Mouse (Mus musculus) layer of hippocampus, postnatal 25 days (tissue): ENCODE measurements around the gene Cd86. TPM values are rescaled to one million over a fixed set of nuclear protein-coding genes. Genes with fewer than 3 reads are reported as not detected.

Source experiments
- DNase-seq, 2 experiments: peaks; one replicate each; pipeline ENCODE4 v3.0.0; 2022; ENCODE audit warnings: mixed read lengths in 2 of 2, low spot score in 1 of 2; ENCODE audit errors: extremely low spot score in 1 of 2
- total RNA-seq, 2 experiments: library from RNA; stranded (reverse); gene quantifications; 2 replicates each; pipeline ENCODE4 v1.2.3; 2021

Cd86 gene
- total RNA-seq, 2 experiments from 2014 or later, result 1.0 to 1.1 TPM

GRCm38 (mm10) chr16:36613701-36614100 lies 52.2 kb downstream of the Cd86 start:
- DNase-seq, result no peak

DNA sequence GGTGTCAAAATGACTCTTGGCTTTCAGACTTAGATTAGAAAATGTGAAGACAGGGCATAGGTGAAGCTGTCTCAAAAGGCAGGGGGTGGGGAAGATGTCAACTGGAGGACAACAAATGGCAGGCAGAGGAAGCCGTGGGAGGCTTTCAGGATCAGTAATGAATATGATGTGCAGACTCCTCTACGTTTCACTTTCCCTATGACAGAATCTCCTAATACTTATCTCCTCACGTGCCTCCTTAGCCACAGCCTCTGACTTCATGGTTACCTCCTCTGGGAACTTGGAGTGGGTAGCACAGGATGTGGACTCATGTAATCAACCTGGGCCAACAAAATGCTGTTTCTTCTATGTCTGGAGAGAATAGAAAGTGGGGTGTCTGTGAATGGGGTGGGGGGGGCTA lies 63.2 kb downstream of the Cd86 start:
- DNase-seq, result no peak

DNA sequence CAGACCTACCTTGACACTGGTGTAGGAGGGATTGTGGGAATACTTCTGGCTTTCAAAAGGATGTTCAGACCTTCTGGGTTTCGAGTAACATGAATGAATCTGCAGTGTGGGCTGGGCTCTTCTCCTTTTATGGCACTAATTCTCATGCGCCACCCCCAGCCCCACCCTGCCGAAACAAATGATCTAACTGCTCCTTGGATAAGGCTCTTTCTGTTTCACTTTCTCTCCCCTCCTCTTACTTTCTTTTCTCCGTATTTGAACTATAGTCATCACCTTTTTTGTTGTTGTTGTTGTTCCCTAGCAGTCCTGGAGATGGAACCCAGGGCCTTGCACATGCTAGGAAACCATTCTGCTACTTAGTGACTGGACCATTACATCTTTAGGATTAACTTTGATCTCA lies 67.6 kb downstream of the Cd86 start:
- no peak for DNase-seq

DNA sequence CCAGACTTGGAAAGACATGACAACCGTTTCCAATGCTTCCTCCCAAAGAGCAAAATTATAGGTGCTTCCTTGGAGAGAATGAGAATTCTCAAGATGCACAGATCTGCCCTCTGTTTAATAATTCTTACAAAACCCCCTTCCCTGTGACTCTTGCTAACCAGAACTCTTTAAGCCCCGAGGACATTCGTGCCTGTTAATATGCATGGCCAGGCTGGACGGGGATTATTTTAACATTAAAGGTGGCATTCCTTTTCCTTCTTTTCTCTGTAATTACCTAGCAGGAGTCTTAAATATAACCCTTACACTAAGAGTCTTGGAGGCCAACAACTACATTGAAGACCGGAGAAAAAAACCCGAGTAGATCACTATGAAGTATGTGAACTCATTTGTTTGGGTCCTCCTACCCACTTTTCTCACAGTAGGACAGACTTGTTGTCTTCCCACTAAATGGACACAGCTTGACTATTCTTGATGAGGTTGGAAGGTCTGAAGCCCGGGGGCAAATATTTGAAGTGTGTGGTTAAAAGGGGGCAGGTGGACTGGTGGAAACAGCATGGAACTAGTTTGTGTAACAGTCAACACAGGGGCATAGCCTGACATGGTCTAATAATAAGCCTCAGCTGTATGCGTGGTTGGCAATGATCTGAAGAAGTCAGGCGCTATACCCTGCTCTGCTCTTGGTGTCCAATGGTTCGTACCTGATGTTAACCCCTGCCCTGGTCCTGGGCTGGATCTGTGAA lies 69.0 kb downstream of the Cd86 start:
- DNase-seq, result no peak

DNA sequence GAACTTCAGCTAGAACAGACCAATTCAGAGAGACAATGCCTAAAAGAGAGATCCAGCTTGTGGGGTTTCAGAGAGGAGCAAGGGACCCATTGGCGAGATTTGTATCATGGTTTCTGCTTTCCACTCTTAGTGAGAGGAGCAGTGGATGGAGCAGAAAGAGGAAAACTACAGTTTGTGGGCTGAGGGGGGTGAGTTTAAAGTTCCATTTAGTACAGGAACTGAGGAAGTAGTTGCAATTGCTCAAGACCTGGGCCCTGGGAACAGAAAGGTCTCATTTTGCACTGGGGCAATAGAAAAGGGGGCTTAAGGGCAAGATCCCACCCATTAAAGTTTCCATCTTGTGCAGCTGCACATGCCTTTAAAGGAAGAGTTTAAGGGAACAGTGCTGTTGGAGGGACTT lies 76.0 kb downstream of the Cd86 start:
- DNase-seq, result no peak

DNA sequence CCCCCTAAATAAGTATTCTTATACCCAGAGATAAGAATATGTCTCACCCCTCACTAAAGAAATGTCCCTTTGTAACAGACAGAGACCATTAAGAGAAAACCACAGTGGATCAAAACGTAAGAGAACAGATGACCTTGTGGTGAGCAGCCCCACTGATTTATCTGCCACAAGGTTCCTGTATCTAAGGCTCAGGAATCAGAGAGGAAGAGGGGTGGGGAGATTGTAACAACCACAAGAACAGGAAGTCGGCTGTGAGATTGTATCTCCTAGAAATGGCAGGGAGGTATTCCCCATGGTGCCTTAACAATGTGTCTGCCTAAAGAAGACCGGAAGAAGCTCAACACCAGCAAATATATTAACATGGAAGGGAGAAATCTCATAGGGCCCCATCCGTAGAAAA lies 77.9 kb downstream of the Cd86 start:
- DNase-seq, result no peak

DNA sequence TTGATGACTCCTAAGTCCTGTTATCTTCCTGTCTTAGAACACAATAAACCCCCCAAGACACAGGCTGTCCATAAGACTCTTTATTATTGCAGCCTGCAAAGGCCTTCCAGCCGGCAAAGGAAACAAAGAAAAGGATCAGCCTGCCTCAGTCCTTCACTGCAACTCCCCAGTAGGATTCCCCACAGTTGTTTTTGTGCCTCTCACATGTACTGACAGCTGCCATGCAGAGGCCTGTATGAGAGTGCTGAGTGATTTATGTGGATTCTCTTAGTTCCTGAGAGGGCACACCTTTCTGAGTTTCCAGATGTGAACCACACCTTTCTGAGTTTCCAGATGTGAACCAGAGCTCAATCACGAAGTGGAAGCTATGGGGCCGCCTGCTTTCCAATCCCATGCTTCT lies 83.8 kb downstream of the Cd86 start:
- no peak for DNase-seq

DNA sequence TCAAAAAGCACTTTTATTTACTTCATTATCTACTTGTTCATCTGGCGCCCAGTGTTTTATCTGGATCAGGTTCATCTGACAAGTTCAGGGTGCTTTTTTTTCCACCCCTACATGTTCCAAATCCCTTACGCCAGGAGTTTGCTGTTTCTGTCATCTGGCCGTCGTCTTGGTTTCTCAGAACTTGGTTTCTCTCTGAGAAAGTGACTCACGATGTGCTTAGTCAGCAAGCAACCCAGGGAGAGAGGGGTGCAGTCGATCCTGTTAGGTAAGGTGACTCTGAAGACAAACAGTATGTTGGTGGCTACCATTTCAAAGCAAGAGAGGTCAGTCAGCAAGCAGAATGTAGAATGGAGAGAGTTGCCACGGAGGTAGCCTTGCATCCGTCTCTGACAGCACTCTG lies 93.9 kb downstream of the Cd86 start:
- DNase-seq, result no peak

GRCm38 (mm10) chr16:36561386-36562338 lies 104.2 kb downstream of the Cd86 start, which contains the start of gene Casr:
Gene Casr (minus strand): TSS chr16:36562141.
- no peak for DNase-seq

GRCm38 (mm10) chr16:36559573-36559972 lies 106.3 kb downstream of the Cd86 start:
- DNase-seq, result no peak

- no peak for DNase-seq
Observed at GRCm38 (mm10) chr16:36555672-36556165, 110.2 kb downstream of the Cd86 start.

Other genes with a start within 250 kb of the Cd86 start
- gene Stfa3, start 210.7 kb downstream of the Cd86 start, total RNA-seq, result not detected
- 1 to 10 TPM; 3.9 to 4.3 TPM for gene Casr, start 103.9 kb downstream of the Cd86 start, total RNA-seq
- gene Ildr1, start 27.9 kb upstream of the Cd86 start, total RNA-seq, result under 1 TPM; 0.20 to 0.38 TPM
- gene Slc15a2, start 118.9 kb upstream of the Cd86 start, total RNA-seq, result 10 to 100 TPM; 35.1 to 39.8 TPM
- 10 to 100 TPM; 35.8 to 37.6 TPM for gene Iqcb1, start 162.3 kb upstream of the Cd86 start, total RNA-seq
- gene Eaf2, start 208.9 kb upstream of the Cd86 start, total RNA-seq, result 1 to 10 TPM; 1.0 to 1.2 TPM
- gene Golgb1, start 209.1 kb upstream of the Cd86 start, total RNA-seq, result 10 to 100 TPM; 64.7 to 65.0 TPM